Mouse (Mus musculus): ENCODE data around the gene Adgrl1.

GRCm38 (mm10) chr8:83938330-83938729 is 38.4 kb downstream of the Adgrl1 start:
- no peak for TF ChIP-seq CTCF (IDR thresholded peaks at IDR 0.05 in 2 of 3, conservative IDR thresholded peaks at IDR 0.05 in 1 of 3; ENCODE audit: control insufficient read depth in 1 of 3, insufficient read depth in 1 of 3, low read depth in 2 of 3, low read length in 3 of 3, poor library complexity in 1 of 3, severe bottlenecking in 1 of 3)
- no peak for TF ChIP-seq RCOR1 (IDR thresholded peaks at IDR 0.05; ENCODE audit: low read depth, low read length)
- TF ChIP-seq GATA1 (IDR thresholded peaks at IDR 0.05; ENCODE audit: low read depth, low read length) = no peak
- TF ChIP-seq ZNF384 (IDR thresholded peaks at IDR 0.05; ENCODE audit: low read depth, low read length) = no peak

All from MEL (cell line).